Mouse (Mus musculus) embryonic facial prominence, embryonic 12.5 days (tissue): ENCODE measurements at regions not wholly inside any gene's neighbourhood (a gene's known extent, or its start where the extent isn't known, plus 50 kb on each side); places are given as distances from the start of the nearest gene placed in this dataset.

Experiments
- ATAC-seq: fragments of 200-750 bp; cut with Nextera tagmentation; 2 replicates; pipeline ENCODE4 v1.8.0; 2017; ENCODE audit not compliant: insufficient number of reproducible peaks, insufficient read depth, low FRiP score, low TSS enrichment
- H3K27ac ChIP-seq: fragments of 300-500 bp; sonication (generic); 2 replicates; pipeline ENCODE4 v1.5.1; 2016; ENCODE audit warnings: mild to moderate bottlenecking
- H3K27me3 ChIP-seq: fragments of 300-500 bp; sonication (generic); 2 replicates; pipeline ENCODE4 v1.6.1; 2016; ENCODE audit warnings: mild to moderate bottlenecking, moderate library complexity
- H3K36me3 ChIP-seq: fragments of 300-500 bp; sonication (generic); 2 replicates; pipeline ENCODE4 v1.6.1; 2016; ENCODE audit warnings: mild to moderate bottlenecking
- H3K4me1 ChIP-seq: fragments of 300-500 bp; sonication (generic); 2 replicates; pipeline ENCODE4 v1.6.1; 2016
- H3K4me2 ChIP-seq: fragments of 300-500 bp; sonication (generic); replicated peaks from 2 replicates; pipeline ENCODE4 v1.6.1; 2016; ENCODE audit warnings: mild to moderate bottlenecking, moderate library complexity
- H3K4me3 ChIP-seq: fragments of 300-500 bp; sonication (generic); 2 replicates; pipeline ENCODE4 v1.5.1; 2016; ENCODE audit warnings: mild to moderate bottlenecking
- H3K9ac ChIP-seq: fragments of 300-500 bp; sonication (generic); 2 replicates; pipeline ENCODE4 v1.6.1; 2016; ENCODE audit warnings: mild to moderate bottlenecking, moderate library complexity
- H3K9me3 ChIP-seq: fragments of 300-500 bp; sonication (generic); 2 replicates; pipeline ENCODE4 v1.6.1; 2016; ENCODE audit warnings: mild to moderate bottlenecking, moderate library complexity
- WGBS: fragments of 180-500 bp; shearing (Covaris S2); methylation state at CpG from one replicate; pipeline ENCODE4 v1.1.7; 2016; 5-methylcytosine and 5-hydroxymethylcytosine counted together

DNA sequence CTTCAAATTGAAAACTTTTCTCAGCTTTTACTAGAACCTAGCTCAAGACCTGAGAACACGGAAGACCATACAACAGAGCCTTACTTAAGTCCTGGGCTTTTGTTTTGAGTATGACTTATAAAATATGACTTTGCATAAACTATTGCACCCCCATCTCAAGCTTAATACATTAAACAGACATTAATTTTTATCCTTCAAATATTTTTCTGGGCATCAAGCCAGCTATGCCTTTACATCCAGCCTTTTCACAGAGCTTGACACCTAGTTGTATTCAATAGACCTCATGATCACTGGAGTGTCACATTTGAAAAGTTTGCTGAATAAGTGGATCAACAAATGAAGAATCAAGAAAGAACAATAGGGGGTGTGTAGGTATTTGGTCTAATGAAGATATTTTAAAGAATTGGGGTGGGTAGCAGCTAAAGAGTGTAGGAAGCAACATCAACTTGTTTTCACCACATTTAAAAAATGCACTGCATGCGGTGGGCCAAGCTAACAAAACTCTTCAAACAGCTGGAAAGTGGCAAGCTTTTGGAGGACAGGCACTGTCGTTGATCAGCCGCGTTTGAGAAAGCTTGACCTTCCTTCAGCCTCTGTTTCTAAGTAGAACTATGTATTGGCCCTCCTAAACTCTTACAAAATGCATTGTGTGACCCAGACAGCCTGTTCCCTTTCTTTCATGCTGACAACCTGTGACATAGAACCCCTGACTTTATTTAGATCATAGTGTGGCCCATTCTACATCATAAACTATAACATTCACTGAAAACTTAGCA, 138.2 kb upstream of the Dio2 start:
- no peaks in the 10 kb centered on the region for H3K9me3 ChIP-seq
- no peak overlapping the region for H3K4me3 ChIP-seq
- H3K4me2 ChIP-seq = no peak overlapping the region
- WGBS = 84% methylated on average over 5 of the region's 5 CpGs
- no peaks in the 10 kb centered on the region for H3K36me3 ChIP-seq
- no peak overlapping the region for H3K27ac ChIP-seq
- no peak overlapping the region for H3K9ac ChIP-seq
- no peak for ATAC-seq
- no peaks in the 10 kb centered on the region for H3K27me3 ChIP-seq
- H3K4me1 ChIP-seq = no peaks in the 10 kb centered on the region

DNA sequence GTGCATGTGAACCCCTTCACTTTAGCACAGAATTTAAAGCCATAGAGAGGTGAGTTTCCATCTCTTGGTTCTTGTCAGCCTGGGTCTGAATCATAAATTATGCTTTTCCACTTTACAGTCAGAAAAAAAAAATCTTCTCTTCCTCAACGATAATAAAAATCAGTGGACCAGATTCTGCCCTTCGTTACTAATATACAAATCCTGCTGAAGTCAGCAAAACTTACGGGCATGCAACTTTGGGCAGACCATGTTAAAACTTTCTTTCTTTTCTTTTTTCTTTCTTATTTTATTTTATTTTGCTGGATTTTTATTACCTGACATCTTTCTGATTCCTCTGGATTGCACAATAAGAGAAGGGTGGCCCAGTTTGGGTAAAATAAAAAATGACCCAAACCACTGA, 136.6 kb upstream of the Dio2 start:
- Histone ChIP-seq H3K9ac (no peak overlapping the region), H3K4me2 (no peak overlapping the region), H3K36me3 (no peaks in the 10 kb centered on the region), H3K27ac (no peak overlapping the region), H3K4me3 (no peak overlapping the region), H3K9me3 (no peaks in the 10 kb centered on the region), H3K4me1 (no peaks in the 10 kb centered on the region), H3K27me3 (no peaks in the 10 kb centered on the region)
- no peak for ATAC-seq
- WGBS = 88% methylated on average over 3 of the region's 3 CpGs

DNA sequence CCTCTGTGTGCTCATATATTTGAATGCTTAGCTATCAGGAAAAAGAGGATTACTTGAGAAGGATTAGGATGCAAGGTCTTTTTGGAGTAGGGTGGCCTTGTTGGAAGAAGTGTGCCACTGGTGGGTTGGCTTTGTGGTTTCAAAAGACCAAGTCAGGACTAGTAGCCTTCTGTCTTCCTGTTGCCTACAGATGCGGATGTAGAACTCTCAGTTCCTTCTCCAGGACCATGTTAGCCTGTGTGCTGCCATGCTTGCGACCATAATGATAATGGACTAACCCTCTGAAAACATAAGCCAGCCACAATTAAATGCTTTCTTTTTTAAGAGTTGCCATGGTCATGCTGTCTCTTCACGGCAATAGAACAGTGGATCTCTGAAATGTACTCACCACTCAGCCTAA, 135.7 kb upstream of the Dio2 start:
- Histone ChIP-seq H3K27ac (no peak overlapping the region), H3K4me2 (no peak overlapping the region), H3K9me3 (no peaks in the 10 kb centered on the region), H3K27me3 (no peaks in the 10 kb centered on the region), H3K4me1 (no peaks in the 10 kb centered on the region), H3K36me3 (no peaks in the 10 kb centered on the region), H3K4me3 (no peak overlapping the region), H3K9ac (no peak overlapping the region)
- ATAC-seq = no peak
- 89% methylated on average over 3 of the region's 3 CpGs for WGBS

DNA sequence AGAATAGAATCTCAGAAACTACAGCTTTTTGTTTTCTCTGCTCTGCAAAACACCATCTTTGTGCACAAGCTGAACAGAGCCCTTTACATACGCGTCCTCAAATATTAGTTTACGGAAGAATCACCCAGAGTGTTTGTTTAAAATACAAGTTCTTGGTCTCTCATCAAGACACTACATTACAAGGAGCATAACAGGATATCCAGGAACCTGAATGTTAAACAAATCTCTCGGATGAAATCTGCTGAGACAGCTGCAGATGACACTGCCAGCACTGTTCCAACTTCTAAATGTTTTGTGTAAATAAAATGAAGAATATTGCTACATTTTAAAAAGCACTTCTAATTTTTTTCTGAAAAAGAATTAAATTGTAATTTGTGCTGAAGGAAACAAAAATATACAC, 128.4 kb upstream of the Dio2 start:
- WGBS = 83% methylated on average over 4 of the region's 4 CpGs
- ATAC-seq = no peak
- Histone ChIP-seq H3K36me3 (no peaks in the 10 kb centered on the region), H3K9ac (no peak overlapping the region), H3K9me3 (no peaks in the 10 kb centered on the region), H3K27me3 (no peaks in the 10 kb centered on the region), H3K27ac (no peak overlapping the region), H3K4me1 (no peaks in the 10 kb centered on the region), H3K4me3 (no peak overlapping the region), H3K4me2 (no peak overlapping the region)

- H3K27ac ChIP-seq = no peak overlapping the region
- no peak for ATAC-seq
- no peak overlapping the region for H3K9ac ChIP-seq
- H3K4me2 ChIP-seq = no peak overlapping the region
- H3K4me1 ChIP-seq = no peaks in the 10 kb centered on the region
- no peaks in the 10 kb centered on the region for H3K36me3 ChIP-seq
- WGBS = 91% methylated on average over 3 of the region's 3 CpGs
- H3K4me3 ChIP-seq = no peak overlapping the region
- no peaks in the 10 kb centered on the region for H3K27me3 ChIP-seq
- H3K9me3 ChIP-seq = no peaks in the 10 kb centered on the region
Observed at GRCm38 (mm10) chr12:90862632-90863031, 124.4 kb upstream of the Dio2 start.

DNA sequence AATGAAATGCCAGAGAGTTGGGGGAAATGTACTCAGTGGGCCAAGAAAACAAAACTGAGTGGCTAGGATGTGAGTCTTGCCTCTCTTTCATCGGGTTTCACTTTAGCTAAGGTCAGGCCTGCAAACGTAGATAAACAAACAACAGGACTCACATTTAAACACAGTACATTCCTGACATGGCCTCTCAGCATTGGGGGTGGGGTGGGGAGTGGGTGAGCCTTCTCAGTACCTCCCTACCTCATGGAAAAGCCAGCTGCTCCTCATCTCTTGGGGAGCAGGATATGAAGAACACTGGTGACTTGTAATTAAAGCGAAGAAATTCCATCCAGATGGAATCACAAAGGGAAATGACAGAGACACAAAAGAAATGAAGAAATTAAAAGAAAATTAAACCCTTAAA, 119.5 kb upstream of the Dio2 start:
- Histone ChIP-seq H3K36me3 (no peaks in the 10 kb centered on the region), H3K9ac (no peak overlapping the region), H3K4me3 (no peak overlapping the region), H3K27me3 (no peaks in the 10 kb centered on the region), H3K9me3 (no peaks in the 10 kb centered on the region), H3K4me2 (no peak overlapping the region), H3K27ac (no peak overlapping the region), H3K4me1 (peaks cover 7% of the 10 kb centered on the region; the same call in 1 of the 2 replicates)
- ATAC-seq = no peak
- 22% methylated on average over 3 of the region's 3 CpGs for WGBS

GRCm38 (mm10) chr12:90810666-90811065, 72.4 kb upstream of the Dio2 start:
- no peaks in the 10 kb centered on the region for H3K9me3 ChIP-seq
- WGBS = 71% methylated on average over 6 of the region's 6 CpGs
- no peak overlapping the region for H3K27ac ChIP-seq
- no peak for ATAC-seq
- no peak overlapping the region for H3K4me3 ChIP-seq
- H3K4me2 ChIP-seq = no peak overlapping the region
- H3K4me1 ChIP-seq = no peaks in the 10 kb centered on the region
- H3K27me3 ChIP-seq = no peaks in the 10 kb centered on the region
- H3K9ac ChIP-seq = no peak overlapping the region
- H3K36me3 ChIP-seq = no peaks in the 10 kb centered on the region

GRCm38 (mm10) chr12:90790562-90790961, 52.3 kb upstream of the Dio2 start:
- H3K9me3 ChIP-seq = no peaks in the 10 kb centered on the region
- H3K4me3 ChIP-seq = no peak overlapping the region
- no peaks in the 10 kb centered on the region for H3K4me1 ChIP-seq
- H3K27ac ChIP-seq = no peak overlapping the region
- ATAC-seq = no peak
- no peaks in the 10 kb centered on the region for H3K36me3 ChIP-seq
- WGBS = 96% methylated on average over 2 of the region's 2 CpGs
- H3K4me2 ChIP-seq = no peak overlapping the region
- no peaks in the 10 kb centered on the region for H3K27me3 ChIP-seq
- H3K9ac ChIP-seq = no peak overlapping the region
